Mouse (Mus musculus): Measurements from ENCODE around the gene Zfp846.
"Not testable (repeated sequence)": the region's sequence is repeated elsewhere in the genome, so short reads cannot be mapped to it uniquely, and the experiment has no call there.

Gene Zfp846

DNA sequence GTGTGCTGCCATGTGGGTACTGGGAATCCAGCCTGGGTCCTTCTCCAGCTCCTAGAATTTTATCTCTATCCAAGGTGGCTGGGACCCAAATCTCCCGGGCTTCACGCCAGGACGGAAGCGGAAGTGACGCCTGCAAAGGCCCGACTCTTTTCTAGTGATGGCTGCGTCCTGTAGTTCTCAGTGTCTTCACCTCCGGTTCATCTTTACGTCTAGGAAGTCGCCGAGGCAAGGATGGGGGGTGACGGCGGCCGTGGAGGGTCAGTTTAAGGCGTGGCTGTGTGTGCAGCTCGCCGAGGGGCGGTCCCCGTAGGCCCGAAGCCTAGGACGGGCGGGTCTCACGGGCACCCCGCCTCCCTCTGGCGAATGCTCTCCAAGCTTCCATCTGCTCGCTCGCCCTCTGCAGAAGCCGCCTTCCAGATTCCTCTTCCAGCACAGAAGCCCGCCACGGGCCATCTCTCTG lies at the start of gene Zfp846:
TSS of gene Zfp846 (plus strand) at position 117 of the 460 bp plus-strand sequence.
- peak; percentile 96 for DNase-seq

DNA sequence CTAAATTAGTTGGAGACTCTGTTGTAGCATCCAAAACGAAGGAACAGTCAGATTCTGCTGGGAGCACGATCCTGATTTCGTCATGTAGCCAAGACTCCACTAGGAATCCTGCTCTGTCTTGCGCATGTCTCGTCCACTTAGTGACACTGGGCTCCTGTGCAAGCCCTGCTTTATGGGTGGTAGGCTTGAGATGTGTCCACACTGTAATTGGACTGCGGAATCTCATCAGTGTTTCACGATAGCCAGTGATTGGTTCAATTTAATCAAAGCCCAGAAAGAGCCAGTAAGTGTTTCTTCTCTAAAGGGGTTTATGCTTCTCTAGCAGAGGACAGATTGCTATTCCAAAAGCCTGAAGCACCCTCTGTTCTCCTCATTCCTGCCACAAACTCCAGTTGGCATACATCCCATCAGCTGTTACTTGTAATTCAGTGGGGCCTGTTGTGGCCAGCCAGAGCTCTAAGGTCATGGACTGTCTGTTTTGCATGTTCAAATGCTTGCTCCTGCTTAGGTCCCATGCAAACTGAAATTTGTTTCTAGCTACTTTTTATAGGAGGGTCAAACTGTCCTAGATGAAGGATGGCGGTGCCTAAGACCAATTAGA lies 46.7 kb upstream of the Zfp846 start:
- no peak for DNase-seq

DNA sequence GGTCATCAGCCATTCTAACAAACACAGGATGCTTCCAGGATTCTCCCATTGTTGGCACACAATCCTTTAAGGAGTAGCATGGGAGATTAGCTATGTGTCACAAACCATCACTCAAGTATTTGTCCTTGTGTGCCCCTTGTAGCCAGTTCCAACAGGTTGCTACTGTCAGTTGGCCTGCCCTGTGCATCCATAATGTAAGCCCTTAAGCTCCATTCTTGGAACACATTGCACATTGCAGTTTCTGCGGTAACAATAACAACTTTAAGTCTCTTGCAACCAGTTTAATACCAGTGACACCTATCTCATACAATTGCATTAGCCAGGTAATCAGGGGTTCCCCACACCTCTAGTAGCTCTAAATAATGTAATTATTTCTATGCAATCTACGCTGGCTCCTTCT lies 44.5 kb upstream of the Zfp846 start:
- DNase-seq: no peak

DNA sequence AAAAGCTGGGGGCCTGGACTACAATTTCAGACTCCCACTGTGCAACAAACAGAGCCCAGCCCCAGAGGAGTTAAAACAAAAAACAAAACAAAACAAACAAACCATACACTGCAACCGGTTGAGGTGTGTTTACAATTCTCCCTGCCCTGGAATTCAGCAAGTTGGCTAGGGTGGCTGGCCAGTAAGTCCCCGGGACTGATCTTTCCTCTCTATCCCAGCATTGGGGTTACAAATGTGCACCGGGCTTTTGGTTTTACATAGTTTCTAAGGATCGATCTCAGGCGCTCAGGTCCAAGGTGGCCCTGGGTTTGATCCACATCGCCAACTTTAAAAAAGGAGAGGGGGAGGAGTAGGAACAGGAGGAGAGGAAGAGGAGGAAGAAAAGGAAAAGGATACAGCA lies 37.6 kb upstream of the Zfp846 start:
- no peak for DNase-seq

DNA sequence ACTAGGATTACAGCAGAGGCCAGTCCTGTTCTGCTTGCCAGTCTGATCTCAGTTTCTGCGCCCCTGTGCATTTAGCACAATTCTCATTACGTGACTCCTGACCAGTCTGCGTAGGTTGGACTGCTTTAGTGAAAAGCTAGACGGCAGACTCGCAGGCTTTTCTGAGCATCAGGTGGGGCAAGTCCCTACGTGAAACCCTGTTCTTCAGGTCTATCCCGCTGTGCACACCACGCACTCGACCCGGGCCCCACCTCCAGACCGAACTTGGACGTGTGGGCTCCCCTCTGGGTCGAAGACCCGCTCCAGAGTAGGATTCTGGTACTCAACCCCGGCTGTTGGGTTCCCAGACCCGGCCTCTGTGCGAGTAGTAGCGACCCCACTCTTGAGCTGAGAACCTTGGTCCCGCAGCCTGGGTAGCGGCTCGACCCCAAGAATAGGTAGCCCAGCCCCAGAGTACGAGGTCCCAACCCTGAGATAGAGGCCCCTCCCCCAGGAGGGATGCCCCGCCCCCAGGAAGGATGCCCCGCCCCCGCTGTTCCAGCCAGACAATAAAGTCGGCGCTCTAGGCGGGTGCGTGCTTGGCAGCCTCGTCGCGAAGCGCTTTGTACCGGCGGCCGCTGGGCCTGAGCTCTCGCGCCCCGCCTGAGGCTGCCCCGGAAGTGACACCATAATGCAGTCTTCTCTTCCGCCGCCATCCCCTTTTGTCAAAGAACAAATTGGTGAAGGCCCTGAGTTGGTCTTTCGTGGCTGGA lies 36.8 kb upstream of the Zfp846 start:
- peak; percentile 86 for DNase-seq

DNA sequence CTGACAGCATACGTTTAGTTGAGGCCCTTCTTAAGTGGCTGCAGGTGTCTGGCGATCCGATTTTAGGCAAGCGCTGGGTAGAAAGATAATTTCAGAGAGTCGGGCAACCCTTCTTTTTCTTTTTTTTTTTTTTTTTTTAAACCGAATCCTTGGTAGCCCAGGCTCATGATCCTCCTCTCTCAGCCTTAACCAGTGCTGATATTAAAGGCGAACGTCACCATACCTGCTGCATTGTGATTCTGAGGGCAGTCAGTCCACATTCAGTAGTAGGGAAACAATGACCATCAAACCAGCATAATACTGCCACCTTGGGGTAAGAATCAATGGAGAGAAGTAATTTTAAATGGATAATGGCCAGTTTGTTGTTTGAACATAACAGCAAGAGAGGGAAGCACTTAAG lies 35.9 kb upstream of the Zfp846 start:
- no peak for DNase-seq

DNA sequence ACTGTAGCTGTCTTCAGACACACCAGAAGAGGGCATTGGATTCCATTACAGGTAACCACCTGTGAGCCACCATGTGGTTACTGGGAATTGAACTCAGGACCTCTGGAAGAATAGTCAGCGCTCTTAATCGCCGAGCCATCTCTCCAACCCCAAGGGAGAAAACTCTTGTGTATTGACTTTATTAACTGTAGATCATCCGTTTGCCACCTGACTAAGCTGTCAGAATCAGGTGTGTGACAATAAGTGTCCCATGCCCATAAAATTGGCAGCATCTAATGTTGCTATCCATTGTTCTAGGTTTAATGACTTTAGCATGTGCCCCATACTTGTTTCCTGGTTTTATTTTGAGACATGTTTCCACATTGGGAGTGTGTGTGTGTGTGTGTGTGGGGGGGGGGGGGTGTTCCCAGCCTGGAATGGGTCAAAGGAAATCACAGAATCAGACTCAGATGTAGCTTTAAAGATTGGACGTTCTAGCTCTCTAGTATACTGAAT lies 29.3 kb upstream of the Zfp846 start:
- DNase-seq: no peak

DNA sequence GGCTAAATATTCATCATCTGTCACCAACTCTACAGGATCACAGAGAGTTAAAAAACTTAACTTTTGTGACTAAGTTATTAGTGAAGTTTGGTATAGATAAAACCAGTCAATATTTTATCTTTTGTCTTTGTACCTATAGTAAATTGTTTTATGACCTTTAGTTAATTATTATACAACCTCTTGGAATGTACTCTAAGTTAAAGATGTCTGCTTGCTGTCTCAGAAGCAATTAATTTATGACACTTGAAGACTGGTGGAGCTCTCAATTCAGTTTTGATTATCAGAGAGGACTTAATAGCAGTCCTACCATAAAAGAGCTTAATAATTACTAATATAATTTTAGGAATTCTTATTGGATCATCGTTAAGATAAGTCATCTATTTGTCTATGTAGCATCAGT lies 28.4 kb upstream of the Zfp846 start:
- DNase-seq: no peak

DNA sequence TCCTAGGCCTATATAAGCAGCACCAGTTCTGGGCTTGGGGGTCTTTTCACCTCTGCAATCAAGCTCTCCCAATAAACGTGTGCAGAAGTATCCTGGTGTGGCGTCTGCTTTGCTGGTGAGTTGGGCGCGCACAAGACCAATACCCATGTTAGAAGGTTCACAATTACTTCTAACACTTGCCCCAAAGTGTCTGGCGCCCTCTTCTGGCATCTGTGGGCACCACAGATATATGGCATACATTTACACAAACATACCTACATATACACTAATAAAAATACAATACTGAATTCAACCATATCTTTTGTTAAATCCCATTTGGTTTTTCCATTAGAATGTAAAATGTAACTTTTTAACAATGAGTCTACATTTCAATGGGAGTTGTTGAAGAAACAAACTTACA lies 18.9 kb upstream of the Zfp846 start:
- peak; percentile 39 for DNase-seq

DNA sequence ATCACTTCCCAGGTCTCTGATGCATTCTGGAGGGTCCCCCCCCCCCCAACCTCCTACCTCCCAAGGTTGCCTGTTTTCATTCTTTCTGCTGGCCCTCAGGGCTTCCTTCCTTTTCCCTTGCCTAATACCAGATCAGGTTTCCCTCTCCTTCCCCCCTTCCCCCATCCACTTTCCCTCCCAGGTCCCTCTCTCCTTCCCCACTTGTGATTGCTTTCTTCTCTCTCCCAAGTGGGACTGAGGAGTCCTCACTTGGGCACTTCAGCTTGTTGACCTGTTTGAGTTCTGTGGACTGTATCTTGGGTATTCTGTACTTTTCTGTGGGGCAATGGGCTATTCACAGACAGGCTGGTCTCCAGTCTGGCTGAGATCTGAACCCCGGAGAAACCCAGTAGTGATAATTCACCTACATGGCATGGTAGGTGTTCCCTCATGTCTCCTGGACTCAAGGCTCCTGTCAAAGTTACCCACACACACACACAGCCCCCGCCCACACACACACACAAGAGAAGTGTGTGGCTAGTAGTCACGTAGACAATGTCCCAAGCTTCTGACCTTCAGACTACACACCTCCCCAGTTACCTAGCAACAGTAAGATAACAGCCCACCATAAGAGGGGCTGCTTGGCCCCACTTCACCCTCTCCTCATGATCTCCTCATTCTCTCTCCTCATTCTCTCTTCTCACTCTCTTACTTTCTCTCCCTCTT lies 15.6 kb upstream of the Zfp846 start:
- not testable (repeated sequence) for DNase-seq

DNA sequence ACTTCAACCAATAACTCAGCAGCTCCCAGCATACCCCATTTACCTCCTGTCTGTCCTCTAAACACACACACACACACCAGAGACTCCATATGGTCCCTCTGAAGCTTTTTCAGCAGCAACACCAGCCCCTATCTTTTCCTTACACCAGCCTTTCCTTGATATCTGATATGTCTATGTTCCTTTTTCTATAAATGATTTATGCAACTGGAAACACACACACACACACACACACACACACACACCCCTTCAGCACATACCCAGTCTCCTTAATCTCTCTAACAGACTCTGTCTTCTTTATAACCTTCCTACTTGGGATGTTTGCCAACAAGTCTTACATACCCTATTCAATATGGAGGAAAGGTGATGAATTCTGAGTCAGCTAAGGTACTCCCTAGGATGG lies 10.0 kb upstream of the Zfp846 start:
- DNase-seq: no peak

DNA sequence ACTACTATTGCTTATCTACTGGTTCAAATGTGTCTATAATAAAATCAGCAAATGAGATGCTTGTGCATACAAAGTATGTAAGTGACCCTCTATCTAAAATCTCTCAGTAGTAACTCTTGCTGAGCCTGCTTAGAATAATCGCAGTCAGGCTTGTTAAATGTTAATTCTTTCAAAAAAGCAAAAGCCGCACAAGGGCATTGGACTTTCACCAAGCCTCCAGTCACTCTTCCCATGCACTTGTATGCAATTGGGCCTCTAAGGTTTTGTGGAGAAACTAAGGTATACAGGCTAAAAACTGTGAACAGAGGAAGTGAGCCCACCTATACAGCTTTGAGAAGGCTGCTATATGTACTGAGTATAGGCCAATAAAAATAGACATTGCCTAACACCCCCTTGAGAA lies 4.5 kb upstream of the Zfp846 start:
- DNase-seq: no peak

DNA sequence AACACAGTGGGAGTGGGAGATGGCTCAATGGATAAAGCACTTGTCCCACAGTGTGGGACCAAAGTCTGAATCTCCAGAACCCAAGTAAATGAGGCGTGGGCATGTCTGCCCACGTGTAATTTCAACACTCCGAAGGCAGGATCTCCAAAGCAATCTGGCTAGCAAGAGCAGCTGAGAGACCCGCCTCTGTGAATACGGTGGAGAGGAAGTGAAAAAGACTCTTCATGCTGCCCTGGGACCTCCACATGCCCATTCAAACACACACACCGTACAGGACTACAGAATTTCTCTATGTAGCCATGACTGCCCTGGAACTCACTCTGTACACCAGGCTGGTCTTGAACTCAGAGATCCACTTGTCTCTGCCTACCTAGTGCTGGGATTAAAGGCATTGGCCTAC lies 20.2 kb downstream of the Zfp846 start:
- DNase-seq: no peak

DNA sequence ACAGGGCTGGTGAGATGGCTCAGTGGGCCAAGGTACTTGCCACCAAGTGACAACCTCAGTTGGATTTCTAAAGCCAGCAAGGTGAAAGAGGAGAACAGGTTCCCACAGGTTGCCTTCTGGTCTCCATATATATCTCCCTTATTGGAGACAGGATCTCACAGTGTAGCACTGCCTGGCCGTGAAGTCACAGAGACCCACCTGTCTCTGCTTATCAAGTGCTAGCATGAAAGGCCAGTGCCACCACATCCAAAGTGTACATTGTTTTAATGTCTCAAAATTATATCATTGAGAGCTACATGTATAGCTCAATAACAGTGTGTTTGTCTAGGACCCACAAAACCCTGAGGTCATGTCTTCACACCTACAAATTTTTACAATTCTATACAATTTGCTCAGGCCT lies 25.2 kb downstream of the Zfp846 start:
- no peak for DNase-seq

DNA sequence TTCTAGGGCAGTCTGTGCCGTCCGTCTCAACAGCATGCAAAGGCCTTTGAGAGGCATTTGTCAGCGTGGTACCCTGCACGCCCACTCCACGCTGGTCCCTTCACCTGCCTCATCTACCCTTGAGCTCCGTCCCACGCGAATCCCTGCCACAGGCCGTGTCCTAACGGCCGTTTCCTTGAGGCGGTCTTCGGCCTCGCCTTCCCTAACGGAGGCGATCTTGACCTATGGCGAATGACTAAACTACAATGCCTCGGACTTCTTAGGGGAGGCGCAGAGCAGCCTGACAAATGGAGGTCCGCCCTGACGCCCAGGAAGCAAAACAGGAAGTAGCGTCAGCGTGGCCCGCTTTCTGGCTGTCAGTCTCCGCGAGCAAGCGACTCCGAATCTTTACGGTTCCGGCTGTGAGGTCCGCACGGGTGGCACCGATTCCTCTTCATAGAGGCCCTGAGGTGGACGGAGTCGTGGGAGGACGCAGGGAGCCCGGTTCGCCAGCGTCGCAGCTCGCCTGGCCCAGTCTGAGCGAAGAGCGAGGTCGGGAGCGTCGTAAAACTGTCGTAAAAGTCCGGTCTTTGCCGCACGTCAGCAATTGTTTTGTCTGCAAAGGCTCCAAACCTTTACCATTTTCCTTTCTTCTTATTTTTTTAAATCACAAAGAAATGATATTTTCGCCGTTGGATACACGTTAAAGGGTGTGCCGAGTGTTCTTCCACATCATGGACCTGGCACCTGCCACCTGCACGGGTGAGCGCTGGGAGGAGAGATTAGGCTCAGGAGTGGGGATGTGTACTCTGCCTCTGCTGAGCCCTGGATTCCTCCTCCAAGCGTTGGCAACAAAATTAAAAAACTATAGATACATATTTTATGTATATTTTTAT lies 26.2 kb downstream of the Zfp846 start:
- peak; percentile 85 for DNase-seq

DNA sequence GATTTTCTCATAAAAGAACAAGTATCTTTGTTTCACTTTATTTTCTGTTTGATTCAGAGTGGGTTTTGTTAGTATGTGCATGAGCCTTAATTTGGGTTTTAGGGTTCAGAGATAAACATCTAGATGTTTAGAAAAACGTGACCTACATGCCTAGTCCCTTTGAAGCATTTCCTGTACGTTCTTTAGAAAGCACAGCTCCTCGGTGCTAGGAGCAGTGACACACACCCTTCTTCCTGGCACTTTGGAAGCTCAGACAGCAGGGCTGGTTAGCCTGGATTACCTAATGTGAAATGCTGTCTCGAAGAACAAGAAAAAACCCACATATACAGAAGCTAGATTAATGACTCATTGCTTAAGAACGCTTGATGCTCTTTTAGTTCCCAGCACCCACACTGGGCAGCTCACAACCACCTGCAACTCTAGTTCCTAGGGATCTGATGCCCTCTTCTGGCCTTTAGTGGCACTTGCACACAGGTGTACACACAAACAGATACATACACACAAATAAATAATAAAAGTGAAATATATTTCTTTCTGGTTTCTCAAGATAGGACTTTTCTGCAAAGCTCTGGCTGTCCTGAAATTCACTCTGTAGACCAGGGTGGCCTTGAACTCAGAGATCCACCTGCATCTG lies 28.9 kb downstream of the Zfp846 start:
- DNase-seq: peak; percentile 29

DNA sequence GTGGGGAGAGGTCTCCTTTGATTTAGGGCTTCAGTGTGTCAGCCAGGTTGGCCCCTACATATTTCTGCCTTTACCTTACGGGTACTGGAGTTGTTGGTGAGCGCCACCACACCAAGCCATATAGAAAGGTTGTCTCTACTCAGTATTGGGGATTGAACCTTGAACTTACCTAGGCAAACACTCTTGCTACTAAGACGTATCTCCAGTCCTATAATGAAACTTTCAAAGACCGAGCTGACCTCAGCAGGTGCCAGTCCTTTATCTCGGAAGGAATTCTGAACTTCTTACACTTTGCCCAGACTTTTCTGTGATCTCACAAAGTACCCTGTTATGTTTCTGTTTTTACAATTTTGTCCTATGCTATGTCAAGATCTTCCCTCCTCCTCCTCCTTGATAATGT lies 30.9 kb downstream of the Zfp846 start:
- no peak for DNase-seq

DNA sequence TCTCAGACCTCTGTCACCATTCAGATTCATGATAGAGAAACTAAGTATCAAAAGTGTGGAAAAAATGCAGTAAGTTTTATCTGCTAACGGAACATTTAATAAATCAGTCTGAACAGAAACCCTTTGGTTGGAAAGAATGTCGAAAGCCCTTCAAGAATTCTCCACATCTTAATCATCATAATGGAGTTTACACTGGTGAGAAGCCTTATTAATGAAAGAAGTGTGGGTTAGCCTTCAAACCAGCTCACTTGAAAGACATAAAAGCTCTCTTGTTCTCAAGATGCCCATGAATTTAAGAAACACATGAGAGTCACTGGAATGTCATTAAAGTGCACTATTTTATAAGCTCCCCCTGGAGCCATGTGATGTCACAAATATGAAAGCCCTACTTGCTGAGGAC lies 35.6 kb downstream of the Zfp846 start:
- DNase-seq: no peak

DNA sequence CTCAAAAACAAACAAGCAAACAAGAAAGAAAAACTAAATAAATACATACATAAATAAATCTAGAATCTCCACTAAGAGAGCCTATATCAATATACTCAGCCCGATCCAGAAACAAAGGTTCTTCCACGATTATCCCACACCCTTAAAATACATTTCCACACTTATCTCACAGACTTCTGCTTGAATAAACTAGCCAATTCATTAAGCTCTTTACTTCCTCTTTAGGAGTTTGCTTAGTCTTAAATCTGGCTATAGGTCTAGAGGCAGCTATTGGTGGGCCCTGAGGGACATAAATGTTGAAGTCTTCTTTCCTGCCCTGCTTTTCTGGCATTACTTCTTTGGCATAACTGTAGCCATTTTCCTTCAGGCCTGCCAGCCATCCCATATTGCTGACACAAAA lies 50.2 kb downstream of the Zfp846 start:
- DNase-seq: no peak

DNA sequence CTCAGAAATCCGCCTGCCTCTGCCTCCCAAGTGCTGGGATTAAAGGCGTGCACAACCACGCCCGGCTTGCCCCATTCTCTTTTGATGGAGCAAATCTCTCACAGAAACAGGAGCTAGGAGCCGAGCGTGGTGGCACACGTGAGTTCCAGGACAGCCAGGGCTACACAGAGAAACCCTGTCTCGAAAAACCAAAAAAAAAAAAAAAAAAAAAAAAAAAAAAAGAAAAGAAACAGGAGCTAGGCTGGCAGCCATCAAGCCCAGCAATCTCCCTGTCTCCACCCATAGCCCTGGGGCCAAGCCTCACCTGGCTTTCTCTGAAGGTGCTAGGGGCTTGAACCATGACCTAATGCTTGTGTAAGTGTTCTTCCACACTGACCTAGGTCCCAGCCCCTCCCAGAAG lies 54.6 kb downstream of the Zfp846 start:
- DNase-seq: peak; percentile 65

DNA sequence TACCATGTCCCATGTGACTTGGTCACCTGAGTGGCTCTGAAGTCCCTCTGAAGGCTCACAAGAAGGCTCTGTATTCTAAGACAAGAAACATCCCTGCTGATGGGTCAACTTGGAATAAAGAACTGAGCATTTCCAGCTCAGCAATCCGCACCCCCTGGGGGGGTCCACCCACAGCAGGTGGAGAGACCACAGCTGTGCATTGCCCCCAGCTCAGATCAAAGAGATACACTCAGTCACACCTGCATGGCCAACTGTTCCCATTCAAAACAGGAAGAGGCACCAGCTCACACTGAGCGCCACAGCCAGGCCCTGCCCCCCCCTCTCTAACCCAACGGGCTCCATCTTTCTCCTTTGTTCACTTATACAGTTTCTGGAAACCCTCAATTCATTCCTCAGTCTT lies 55.2 kb downstream of the Zfp846 start:
- peak; percentile 87 for DNase-seq

DNA sequence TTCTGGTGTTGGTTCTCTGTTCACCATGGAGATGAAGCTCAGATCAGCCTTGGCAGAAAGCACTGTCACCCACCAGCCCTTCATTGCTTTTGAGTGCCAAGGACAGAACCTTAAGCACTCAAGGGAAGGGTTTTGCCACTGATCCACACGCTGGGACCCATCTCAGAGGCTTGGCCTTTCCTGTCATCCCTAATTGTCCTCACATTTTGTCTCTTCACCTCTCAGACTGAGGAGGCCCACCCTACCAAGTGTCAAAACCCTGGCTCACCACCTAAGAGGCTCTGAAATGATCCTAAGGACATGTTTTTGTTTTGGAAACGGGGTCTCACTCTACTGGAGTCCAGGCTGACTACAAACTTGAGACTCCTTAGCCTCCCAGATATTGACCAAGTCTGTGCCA lies 55.7 kb downstream of the Zfp846 start:
- no peak for DNase-seq

All from thymus, postnatal 4 days (tissue).